Mouse (Mus musculus) left cerebral cortex, adult 11 months (tissue): ENCODE results near the gene Ddt.
A peak's percentile ranks its signal among the peaks of the same experiment; 100 is the strongest.
"Not testable (repeated sequence)": the region's sequence is repeated elsewhere in the genome, so short reads cannot be mapped to it uniquely, and the experiment has no call there.

Source experiments
- DNase-seq: peaks from one replicate; pipeline ENCODE4 v3.0.0; 2022; ENCODE audit warnings: low spot score

The Ddt gene

DNA sequence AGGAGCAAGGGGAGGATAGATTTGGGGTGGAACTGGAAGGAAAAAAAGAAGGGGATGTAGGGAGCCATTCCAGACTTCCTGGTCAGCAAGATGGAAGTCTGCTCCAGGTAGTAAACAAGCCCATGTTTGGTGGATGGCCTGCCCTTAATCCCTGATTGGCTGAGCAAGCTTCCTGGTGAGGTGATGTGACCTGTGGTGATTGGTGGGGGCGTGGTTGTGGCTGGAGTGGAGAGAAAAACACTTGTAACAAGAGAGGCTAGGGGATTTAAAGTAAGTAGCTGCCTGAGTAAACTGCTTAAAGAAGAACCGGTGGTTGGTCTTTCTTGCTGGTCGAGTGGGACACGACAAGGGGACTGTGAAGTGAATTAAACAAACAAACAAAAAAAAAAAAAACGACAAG, 5.5 kb downstream of the Ddt start:
- DNase-seq, result not testable (repeated sequence)

DNA sequence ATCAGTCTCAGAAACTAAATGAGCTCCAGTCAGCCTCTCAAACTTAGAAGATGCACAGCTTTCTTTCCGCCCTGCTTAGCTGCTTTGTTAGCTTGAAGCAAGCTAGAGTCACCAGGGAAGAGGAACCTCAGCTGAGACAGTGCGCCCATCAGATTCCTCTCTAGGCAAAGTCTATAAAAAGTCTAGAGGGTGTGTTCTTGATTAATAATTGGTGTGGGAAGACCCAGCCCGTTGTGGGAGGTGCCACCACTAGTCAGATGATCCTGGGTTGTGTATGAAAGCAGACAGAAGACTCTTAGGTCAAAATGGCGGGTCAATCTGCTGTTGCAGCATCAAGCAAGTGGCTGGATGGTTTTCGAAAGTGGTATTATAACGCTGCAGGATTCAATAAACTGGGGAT, 6.4 kb downstream of the Ddt start:
- no peak for DNase-seq

DNA sequence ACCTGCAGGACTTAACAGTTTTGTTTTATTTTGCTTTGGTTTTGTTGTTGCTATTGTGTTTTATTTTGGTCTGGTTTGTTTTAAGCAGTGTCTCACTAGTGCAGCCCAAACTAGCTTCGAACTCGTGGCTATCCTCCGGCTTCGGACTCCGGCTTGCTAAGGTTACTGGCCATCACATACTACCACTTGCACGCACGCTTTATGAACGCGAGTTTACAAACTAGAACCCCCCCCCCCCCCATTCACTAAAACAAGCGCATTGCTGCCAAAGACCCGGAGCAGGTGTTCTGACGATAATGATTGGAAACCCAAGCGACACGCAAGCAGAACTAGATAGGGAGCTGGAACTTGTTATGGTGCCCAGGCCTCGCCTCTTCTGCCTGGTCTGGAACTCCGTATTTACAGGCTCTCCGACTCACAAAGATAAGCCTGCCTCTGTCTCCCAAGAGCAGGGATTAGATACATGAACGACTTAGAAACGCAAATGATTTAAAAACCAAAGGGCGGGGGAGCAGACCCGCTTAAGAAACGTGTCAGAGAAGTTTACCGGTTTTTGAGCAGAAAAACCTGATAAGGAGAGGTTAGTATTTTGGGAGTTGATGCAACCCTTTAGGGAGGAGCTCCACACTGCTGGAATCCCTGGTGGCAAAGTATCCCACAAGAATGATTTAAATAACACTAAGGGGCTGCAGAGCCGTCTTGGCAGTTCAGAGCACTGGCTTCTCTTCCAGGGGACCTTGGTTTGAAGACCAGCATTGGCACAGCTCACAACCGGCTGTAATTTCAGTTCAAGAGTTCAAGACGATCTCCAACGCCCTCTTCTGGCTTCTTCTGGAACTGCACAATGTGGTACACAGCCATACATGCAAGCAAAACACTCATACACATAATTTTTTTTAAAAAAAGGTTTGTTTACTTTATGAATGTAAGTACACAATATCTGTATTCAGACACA, 8.4 kb downstream of the Ddt start:
- DNase-seq, result no peak

DNA sequence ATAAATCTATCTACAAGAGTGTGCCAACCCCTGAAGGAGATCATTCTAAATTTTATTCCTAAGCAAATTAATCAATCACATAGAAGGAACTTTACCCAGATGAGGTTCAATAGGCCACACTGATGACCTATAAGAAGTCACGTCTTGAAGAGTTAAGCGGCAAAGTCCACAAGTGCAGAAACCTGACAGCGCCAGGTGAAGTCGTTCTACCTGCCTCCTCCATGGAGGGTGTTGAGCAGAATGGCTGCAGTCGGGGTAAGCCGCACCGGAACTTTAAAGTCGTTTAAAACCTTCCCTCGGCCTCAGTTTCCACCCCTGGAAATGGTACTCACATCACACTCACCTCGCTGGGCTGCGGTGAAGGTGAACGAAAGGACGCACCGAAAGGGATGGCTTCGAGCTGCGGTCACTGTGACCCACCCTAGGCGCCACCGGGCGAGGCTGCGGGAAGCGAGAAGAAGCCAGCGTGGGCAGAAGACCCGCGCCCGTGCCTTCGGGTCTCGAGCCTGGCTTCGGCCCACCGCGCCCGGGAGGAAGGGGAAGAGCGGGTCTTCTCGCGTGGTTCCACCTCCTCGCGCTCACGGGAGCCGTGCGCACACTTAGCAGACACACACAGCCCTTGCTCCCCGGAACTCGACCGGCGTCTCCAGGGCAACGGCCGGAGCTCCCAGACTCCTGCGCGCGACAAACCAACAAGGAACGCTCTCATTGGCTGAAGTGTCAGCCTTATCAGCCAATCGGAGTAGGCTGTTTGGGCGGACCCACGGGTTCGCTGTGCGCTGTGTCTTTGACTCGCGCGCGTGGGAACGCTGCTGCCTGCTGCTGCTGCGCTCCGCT, 9.3 kb downstream of the Ddt start, which contains the start of gene Cabin1:
Cabin1 (minus strand) TSS at position 660 of the 837 bp plus-strand sequence.
- DNase-seq, result peak; percentile 97

DNA sequence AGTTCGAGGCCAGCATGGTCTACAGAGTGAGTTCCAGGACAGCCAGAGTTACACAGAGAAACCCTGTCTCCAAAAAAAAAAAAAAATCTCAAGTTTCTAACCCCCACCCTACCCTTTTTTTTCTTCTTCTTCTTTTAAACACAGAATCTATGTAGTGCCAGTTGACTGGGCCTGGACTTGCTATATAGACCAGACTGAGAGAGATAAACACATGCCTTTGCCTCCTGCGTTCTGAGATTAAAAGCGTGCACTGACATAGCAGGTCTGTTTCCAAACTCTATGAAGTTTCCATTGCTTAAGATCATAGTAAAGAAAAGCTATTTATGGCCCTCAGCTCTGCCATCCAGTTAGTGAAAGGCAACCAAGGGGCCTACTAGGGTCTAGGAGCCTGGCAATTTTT, 10.8 kb downstream of the Ddt start:
- no peak for DNase-seq

DNA sequence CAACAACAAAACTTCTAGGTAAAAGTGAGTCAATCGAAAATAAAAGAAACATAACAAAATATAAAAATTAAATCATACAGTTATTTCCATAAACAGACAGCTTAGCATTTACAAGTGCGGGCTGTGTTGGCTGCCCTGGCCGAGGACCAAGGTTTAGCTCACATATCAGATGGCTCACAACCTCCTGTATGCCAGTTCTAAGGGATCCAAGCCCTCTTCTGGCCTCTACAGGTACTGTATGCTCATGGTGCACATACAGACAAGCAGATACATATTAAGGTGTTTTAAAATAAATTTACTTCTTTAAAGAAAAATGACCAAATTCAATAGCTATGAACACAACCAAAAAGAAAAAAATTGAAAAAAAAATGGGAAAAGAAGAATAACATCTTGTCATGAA, 12.9 kb downstream of the Ddt start:
- no peak for DNase-seq

DNA sequence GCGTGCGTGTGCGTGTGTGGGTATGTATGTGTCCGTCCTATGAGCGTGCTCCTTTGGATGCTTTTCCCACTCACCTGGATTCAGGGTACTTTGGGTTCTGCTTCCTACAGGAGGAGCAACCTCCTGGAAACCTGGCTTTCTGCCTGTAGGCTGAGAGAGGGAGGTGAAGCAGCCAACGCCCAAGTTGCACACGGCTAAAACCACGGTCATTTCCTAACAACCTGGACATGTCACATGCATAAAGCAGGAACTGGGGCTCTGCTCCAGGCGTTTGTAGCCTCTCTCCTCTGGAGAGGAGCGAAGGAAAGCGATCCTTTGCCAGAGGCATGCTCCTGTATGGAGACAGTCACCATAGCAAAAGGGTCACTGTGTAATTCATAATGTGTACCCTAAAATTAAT, 16.5 kb downstream of the Ddt start:
- DNase-seq, result no peak

DNA sequence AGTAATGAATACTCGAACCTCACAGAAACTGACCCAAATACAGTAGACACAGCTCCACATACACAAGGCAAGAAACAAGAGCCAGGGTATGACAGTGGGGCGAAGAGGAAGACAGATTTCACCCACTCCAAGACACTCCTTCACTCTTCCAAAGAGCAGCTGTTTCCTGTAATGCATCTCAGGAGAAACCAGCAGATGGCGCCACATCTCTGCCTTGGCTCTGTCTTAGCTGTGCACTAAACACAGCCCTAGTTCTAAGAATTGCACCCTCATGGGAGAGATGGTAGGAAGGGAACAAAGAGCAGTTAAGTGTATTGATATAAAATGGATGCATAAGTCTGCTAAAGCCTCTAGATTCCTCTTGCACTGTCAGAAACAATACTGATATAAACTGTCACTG, 29.2 kb downstream of the Ddt start:
- DNase-seq, result peak; percentile 73

DNA sequence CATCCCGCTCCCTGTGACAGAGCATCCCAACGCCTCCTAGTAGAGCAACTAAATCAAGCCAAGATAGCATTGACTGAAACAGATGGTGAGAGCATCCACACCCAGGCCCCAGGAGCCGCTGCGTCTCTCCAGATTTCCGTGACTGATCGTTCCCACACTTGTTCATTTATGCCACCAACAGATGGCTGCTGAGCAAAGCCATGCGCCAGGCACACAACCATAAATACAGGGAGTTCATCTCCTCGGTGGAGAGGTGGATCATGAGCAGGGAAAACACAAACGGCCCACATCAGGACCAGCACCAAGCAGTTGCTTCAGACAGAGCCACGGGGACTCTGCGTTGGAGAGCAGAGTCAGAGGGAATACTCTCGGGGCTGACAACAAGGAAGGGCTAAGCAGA, 29.8 kb downstream of the Ddt start:
- peak; percentile 62 for DNase-seq

DNA sequence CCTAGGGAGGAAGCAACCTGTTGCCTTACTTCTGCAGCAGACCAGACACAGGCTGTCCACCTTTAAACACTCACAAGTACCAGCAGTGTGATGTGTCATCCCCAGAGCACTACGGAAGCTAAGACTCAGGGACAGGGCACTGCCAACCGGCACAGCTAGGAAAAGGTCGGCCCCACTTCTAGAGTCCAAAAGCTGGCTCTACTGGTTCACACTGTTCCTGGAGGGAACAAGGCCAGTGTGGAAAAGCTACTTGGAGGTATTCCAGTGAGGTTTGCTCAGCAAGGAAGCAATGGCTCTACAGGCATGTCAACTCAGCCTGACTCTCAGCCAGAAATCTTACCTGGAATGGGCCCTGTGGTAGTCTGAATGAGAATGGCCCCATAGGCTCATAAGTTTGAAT, 32.3 kb downstream of the Ddt start:
- DNase-seq, result no peak

DNA sequence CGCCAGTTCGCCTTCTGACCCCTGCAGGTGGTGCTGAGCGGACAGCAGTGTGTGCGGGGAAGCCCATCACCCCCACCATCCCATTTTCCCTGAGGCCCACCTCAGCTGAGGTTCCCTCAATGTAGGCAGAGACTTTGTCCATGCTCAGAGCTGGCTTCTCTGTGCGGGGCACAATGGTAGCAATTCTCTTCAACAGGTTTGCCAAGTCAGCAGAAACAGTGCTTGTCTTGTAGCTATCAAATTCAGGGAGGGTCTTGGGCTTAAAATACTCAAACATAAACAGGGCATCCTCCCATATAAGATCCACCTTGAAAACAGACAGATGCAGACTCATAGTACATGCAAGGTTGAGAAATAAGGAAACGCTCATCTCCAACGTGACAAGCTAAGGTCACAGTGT, 47.8 kb downstream of the Ddt start:
- no peak for DNase-seq
